Mouse (Mus musculus) MEL (cell line): ENCODE results near the gene Tcf12. TPM values are rescaled to one million over a fixed set of nuclear protein-coding genes. Genes with fewer than 3 reads are reported as not detected.

Experiments used
- DNase-seq: peaks from one replicate; pipeline ENCODE4 v3.0.0; 2011; ENCODE audit warnings: low read depth, low spot score
- H3K27ac ChIP-seq: 2 replicates; pipeline ENCODE4 v1.5.1; 2012; ENCODE audit warnings: low read depth, mild to moderate bottlenecking, control low read depth, low read length, moderate library complexity; ENCODE audit not compliant: control insufficient read depth
- H3K27me3 ChIP-seq, 2 experiments: fragments of 150-350 bp in 1 of 2; sonication (generic) in 1 of 2; 2 replicates each; pipeline ENCODE4 v1.6.1; 2012; ENCODE audit warnings: low read length in 2 of 2, mild to moderate bottlenecking in 2 of 2, improper control_type of control experiment in 1 of 2, moderate library complexity in 1 of 2; ENCODE audit not compliant: insufficient read depth in 2 of 2, control insufficient read depth in 1 of 2
- H3K36me3 ChIP-seq, 2 experiments: 2 replicates each; pipeline ENCODE4 v1.6.1; 2012 to 2014; ENCODE audit warnings: low read length in 2 of 2, improper control_type of control experiment in 1 of 2, inconsistent platforms in 1 of 2, mild to moderate bottlenecking in 1 of 2; ENCODE audit not compliant: insufficient read depth in 2 of 2, control insufficient read depth in 1 of 2
- H3K4me1 ChIP-seq, 2 experiments: fragments of 150-350 bp in 1 of 2; sonication (generic) in 1 of 2; 2 replicates each; pipeline ENCODE4 v1.6.1; 2012; ENCODE audit warnings: low read length in 2 of 2, improper control_type of control experiment in 1 of 2, mild to moderate bottlenecking in 1 of 2; ENCODE audit not compliant: insufficient read depth in 2 of 2, control insufficient read depth in 1 of 2
- H3K4me3 ChIP-seq, 2 experiments: fragments of 150-350 bp in 1 of 2; sonication (generic) in 1 of 2; 2 replicates each; pipeline ENCODE4 v1.5.1; 2012; ENCODE audit warnings: low read depth in 2 of 2, low read length in 2 of 2, mild to moderate bottlenecking in 2 of 2, moderate library complexity in 2 of 2, control low read depth in 1 of 2, improper control_type of control experiment in 1 of 2; ENCODE audit not compliant: control insufficient read depth in 1 of 2, insufficient read depth in 1 of 2
- H3K79me2 ChIP-seq: 2 replicates; pipeline ENCODE4 v1.6.1; 2012; ENCODE audit warnings: mild to moderate bottlenecking, low read length, moderate library complexity; ENCODE audit not compliant: control insufficient read depth, poor library complexity, insufficient read depth
- H3K9ac ChIP-seq: 2 replicates; pipeline ENCODE4 v1.6.1; 2012; ENCODE audit warnings: low read depth, mild to moderate bottlenecking, control low read depth, low read length, moderate library complexity; ENCODE audit not compliant: control insufficient read depth, poor library complexity, severe bottlenecking
- H3K9me3 ChIP-seq: fragments of 150-350 bp; sonication (generic); replicated peaks from 2 replicates; pipeline ENCODE4 v1.6.1; 2012; ENCODE audit warnings: mild to moderate bottlenecking, low read length, improper control_type of control experiment, moderate library complexity; ENCODE audit not compliant: insufficient read depth
- BHLHE40 ChIP-seq: IDR thresholded peaks from 2 replicates; pipeline ENCODE4 v1.6.1; 2012; ENCODE audit warnings: low read depth, mild to moderate bottlenecking, inconsistent platforms, low read length, improper control_type of control experiment, borderline replicate concordance
- CHD1 ChIP-seq: IDR thresholded peaks from 2 replicates; pipeline ENCODE4 v1.6.1; 2012; ENCODE audit warnings: low read depth, mild to moderate bottlenecking, inconsistent platforms, low read length, improper control_type of control experiment
- CHD2 ChIP-seq: IDR thresholded peaks from 2 replicates; pipeline ENCODE4 v1.6.1; 2011; ENCODE audit warnings: low read length, improper control_type of control experiment
- CTCF ChIP-seq, 3 experiments: IDR thresholded peaks in 2 of 3; conservative IDR thresholded peaks in 1 of 3; 2 replicates each; pipeline ENCODE4 v1.5.1; 2011 to 2012; ENCODE audit warnings: low read length in 3 of 3, low read depth in 2 of 3, mild to moderate bottlenecking in 2 of 3, improper control_type of control experiment in 1 of 3, inconsistent platforms in 1 of 3, mixed read lengths in 1 of 3, moderate library complexity in 1 of 3; ENCODE audit not compliant: control insufficient read depth in 1 of 3, insufficient read depth in 1 of 3, poor library complexity in 1 of 3, severe bottlenecking in 1 of 3
- ELF1 ChIP-seq: IDR thresholded peaks from 2 replicates; pipeline ENCODE4 v1.6.1; 2014; ENCODE audit warnings: low read depth, mild to moderate bottlenecking, inconsistent platforms, low read length, improper control_type of control experiment, moderate library complexity
- EP300 ChIP-seq, 2 experiments: IDR thresholded peaks; 2 replicates each; pipeline ENCODE4 v1.6.1; 2011; ENCODE audit warnings: improper control_type of control experiment in 2 of 2, low read length in 2 of 2, low read depth in 1 of 2, mild to moderate bottlenecking in 1 of 2
- ETS1 ChIP-seq: IDR thresholded peaks from 2 replicates; pipeline ENCODE4 v1.6.1; 2012; ENCODE audit warnings: low read depth, mild to moderate bottlenecking, inconsistent platforms, low read length, improper control_type of control experiment, moderate library complexity
- GABPA ChIP-seq: IDR thresholded peaks from 2 replicates; pipeline ENCODE4 v1.6.1; 2012; ENCODE audit warnings: low read depth, mild to moderate bottlenecking, inconsistent platforms, low read length, improper control_type of control experiment, moderate library complexity
- GATA1 ChIP-seq: IDR thresholded peaks from 2 replicates; pipeline ENCODE4 v1.6.1; 2011; ENCODE audit warnings: low read depth, low read length, improper control_type of control experiment
- HCFC1 ChIP-seq: IDR thresholded peaks from 2 replicates; pipeline ENCODE4 v1.6.1; 2012; ENCODE audit warnings: low read depth, mild to moderate bottlenecking, inconsistent platforms, low read length, improper control_type of control experiment, moderate library complexity
- MAFK ChIP-seq: IDR thresholded peaks from 2 replicates; pipeline ENCODE4 v1.6.1; 2011; ENCODE audit warnings: low read depth, mild to moderate bottlenecking, low read length, improper control_type of control experiment, borderline replicate concordance
- MAX ChIP-seq: IDR thresholded peaks from 2 replicates; pipeline ENCODE4 v1.6.1; 2011; ENCODE audit warnings: low read length, improper control_type of control experiment
- MAZ ChIP-seq: IDR thresholded peaks from 2 replicates; pipeline ENCODE4 v1.6.1; 2012; ENCODE audit warnings: low read depth, mild to moderate bottlenecking, inconsistent platforms, low read length, improper control_type of control experiment
- MXI1 ChIP-seq: IDR thresholded peaks from 2 replicates; pipeline ENCODE4 v1.6.1; 2011; ENCODE audit warnings: mild to moderate bottlenecking, low read depth, low read length, improper control_type of control experiment
- MYB ChIP-seq: IDR thresholded peaks from 2 replicates; pipeline ENCODE4 v1.6.1; 2011; ENCODE audit warnings: mild to moderate bottlenecking, low read depth, low read length, improper control_type of control experiment
- MYC ChIP-seq: IDR thresholded peaks from 2 replicates; pipeline ENCODE4 v1.6.1; 2011; ENCODE audit warnings: low read depth, mild to moderate bottlenecking, low read length, improper control_type of control experiment, moderate library complexity
- NELFE ChIP-seq: IDR thresholded peaks from 2 replicates; pipeline ENCODE4 v1.6.1; 2011; ENCODE audit warnings: low read depth, low read length, improper control_type of control experiment
- NRF1 ChIP-seq: IDR thresholded peaks from 2 replicates; pipeline ENCODE4 v1.6.1; 2014; ENCODE audit warnings: low read depth, mild to moderate bottlenecking, inconsistent platforms, low read length, improper control_type of control experiment, moderate library complexity; ENCODE audit not compliant: poor library complexity, insufficient read depth, severe bottlenecking
- POLR2AphosphoS2 ChIP-seq: IDR thresholded peaks from 2 replicates; pipeline ENCODE4 v1.6.1; 2011; ENCODE audit warnings: low read length, improper control_type of control experiment
- POLR2AphosphoS5 ChIP-seq: IDR thresholded peaks from 2 replicates; pipeline ENCODE4 v1.6.1; 2012; ENCODE audit warnings: low read depth, borderline replicate concordance, mild to moderate bottlenecking, inconsistent platforms, low read length, moderate library complexity, mixed read lengths
- RCOR1 ChIP-seq: IDR thresholded peaks from 2 replicates; pipeline ENCODE4 v1.6.1; 2012; ENCODE audit warnings: low read depth, mild to moderate bottlenecking, inconsistent platforms, low read length, improper control_type of control experiment
- SIN3A ChIP-seq: IDR thresholded peaks from 2 replicates; pipeline ENCODE4 v1.6.1; 2012; ENCODE audit warnings: low read length, improper control_type of control experiment, inconsistent platforms
- TAL1 ChIP-seq: IDR thresholded peaks from 2 replicates; pipeline ENCODE4 v1.6.1; 2012; ENCODE audit warnings: mild to moderate bottlenecking, inconsistent platforms, low read length, moderate library complexity, mixed read lengths
- TBP ChIP-seq: IDR thresholded peaks from 2 replicates; pipeline ENCODE4 v1.8.0; 2011; ENCODE audit warnings: low read depth, low read length, improper control_type of control experiment
- TCF12 ChIP-seq: IDR thresholded peaks from 2 replicates; pipeline ENCODE4 v1.6.1; 2014; ENCODE audit warnings: low read depth, mild to moderate bottlenecking, inconsistent platforms, low read length, improper control_type of control experiment, moderate library complexity
- USF2 ChIP-seq, 2 experiments: IDR thresholded peaks; 2 replicates each; pipeline ENCODE4 v1.6.1; 2011 to 2012; ENCODE audit warnings: improper control_type of control experiment in 2 of 2, low read length in 2 of 2, borderline replicate concordance in 1 of 2, inconsistent platforms in 1 of 2, low read depth in 1 of 2, mild to moderate bottlenecking in 1 of 2; ENCODE audit not compliant: insufficient read depth in 1 of 2
- ZKSCAN1 ChIP-seq: IDR thresholded peaks from 2 replicates; pipeline ENCODE4 v1.6.1; 2012; ENCODE audit warnings: low read depth, mild to moderate bottlenecking, inconsistent platforms, low read length, improper control_type of control experiment, moderate library complexity
- ZMIZ1 ChIP-seq: IDR thresholded peaks from 2 replicates; pipeline ENCODE4 v1.6.1; 2012; ENCODE audit warnings: low read depth, mild to moderate bottlenecking, inconsistent platforms, low read length, improper control_type of control experiment, moderate library complexity
- polyA plus RNA-seq, 2 experiments: library from polyadenylated mRNA; stranded (reverse) in 1 of 2; unstranded in 1 of 2; fragments of >175 nt in 1 of 2; fragments of >200 nt in 1 of 2; gene quantifications; 2 replicates each; pipeline versions ENCODE4 v1.2.1 to v1.2.4; 2012; ENCODE audit warnings: low replicate concordance in 2 of 2, low read depth in 1 of 2; ENCODE audit not compliant: insufficient read length in 2 of 2, insufficient read depth in 1 of 2, missing spikeins in 1 of 2
- total RNA-seq: library from RNA; depleted of rRNA; stranded (reverse); fragments of 300-350 nt; gene quantifications from 2 replicates; pipeline ENCODE4 v1.2.3, GENCODE M21; 2012

The Tcf12 gene
- total and polyA plus RNA-seq, 3 experiments = 29.3 to 70.5 (median 39.6) TPM

DNA sequence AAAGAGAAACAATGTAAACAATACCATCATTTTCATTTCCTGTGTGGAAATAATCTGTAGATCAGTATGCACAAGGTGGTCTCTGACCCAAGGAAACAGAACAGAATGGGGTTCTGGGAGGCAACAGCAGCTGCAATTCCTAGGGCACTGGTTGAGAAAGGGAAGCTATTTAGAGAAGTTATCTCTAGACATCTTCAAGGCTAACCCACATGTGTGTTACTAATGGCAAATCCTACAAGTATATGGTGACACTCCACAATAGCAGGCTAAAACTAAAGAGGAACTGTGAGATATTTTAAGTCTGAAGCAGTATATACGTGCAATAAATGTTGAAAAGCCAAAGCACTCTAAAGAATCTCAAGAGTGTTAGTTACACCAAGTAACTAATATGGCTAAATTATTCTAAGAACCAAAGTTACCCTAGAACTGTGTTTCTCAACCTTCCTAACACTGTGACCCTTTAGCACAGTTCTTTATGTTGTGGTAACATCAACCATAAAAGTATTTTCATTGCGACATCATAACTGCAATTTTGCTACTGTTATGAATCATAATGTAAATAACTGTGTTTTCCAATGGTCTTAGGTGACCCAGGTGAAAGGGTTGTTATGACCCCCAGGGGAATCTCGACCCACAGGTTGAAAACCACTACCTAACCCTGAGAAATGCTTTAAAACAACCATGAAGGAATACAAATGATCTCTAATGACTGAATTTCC, 22.6 kb downstream of the Tcf12 start:
- Histone ChIP-seq H3K36me3 (peaks cover 0 to 38% of the 10 kb centered on the region in 2 experiments; a peak in 3 of 4 replicates), H3K27ac (no peak overlapping the region)

DNA sequence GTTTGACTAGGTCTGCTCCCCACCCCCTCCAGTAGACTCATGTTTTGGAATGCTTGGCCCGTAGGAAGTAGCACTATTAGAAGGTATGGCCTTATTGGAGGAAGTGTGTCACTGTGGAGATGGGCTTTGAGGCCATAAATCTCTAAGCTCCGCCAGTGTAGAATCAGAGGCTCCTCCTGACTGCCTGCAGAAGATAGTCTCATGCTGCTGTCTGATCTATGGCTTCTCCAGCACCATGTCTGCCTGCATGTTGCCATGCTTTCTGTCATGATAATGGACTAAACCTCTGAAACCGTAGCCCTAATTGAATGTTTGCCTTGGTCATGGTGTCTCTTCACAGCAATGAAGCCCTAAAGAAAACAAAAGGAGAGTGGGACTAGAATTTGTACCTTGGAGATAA, 26.7 kb downstream of the Tcf12 start:
- TF ChIP-seq HCFC1 (no peak), GATA1 (peak; percentile 37; the same call in 1 of the 2 replicates), ZKSCAN1 (no peak), MYC (no peak), RCOR1 (no peak), USF2 (IDR thresholded peaks at IDR 0.05; ENCODE audit: borderline replicate concordance in 1 of 2, insufficient read depth in 1 of 2, low read depth in 1 of 2, low read length in 2 of 2) (no peak), POLR2AphosphoS5 (no peak), CHD2 (no peak), MYB (no peak), SIN3A (no peak), ZMIZ1 (no peak), CHD1 (no peak), CTCF (IDR thresholded peaks at IDR 0.05 in 2 of 3, conservative IDR thresholded peaks at IDR 0.05 in 1 of 3; ENCODE audit: control insufficient read depth in 1 of 3, insufficient read depth in 1 of 3, low read depth in 2 of 3, low read length in 3 of 3, poor library complexity in 1 of 3, severe bottlenecking in 1 of 3) (no peak), TAL1 (peak; percentile 64), TCF12 (no peak), MAZ (no peak), TBP (no peak)
- H3K79me2 ChIP-seq = peaks cover 30% of the 10 kb centered on the region
- no peaks in the 10 kb centered on the region for H3K9me3 ChIP-seq
- H3K27ac ChIP-seq = no peak overlapping the region
- peaks cover 12 to 25% of the 10 kb centered on the region in 2 experiments for H3K4me1 ChIP-seq
- H3K4me3 ChIP-seq = no peak overlapping the region
- no peak overlapping the region for H3K9ac ChIP-seq
- peaks cover 0 to 33% of the 10 kb centered on the region in 2 experiments; a peak in 2 of 4 replicates for H3K36me3 ChIP-seq
- DNase-seq = peak; percentile 54
- H3K27me3 ChIP-seq = no peaks in the 10 kb centered on the region

More for the DNA sequence above, 22.6 kb downstream of the Tcf12 start:
- DNase-seq = peak; percentile 77
- H3K4me1 ChIP-seq = peaks cover 12 to 26% of the 10 kb centered on the region in 2 experiments
- no peak overlapping the region for H3K4me3 ChIP-seq
- peak; percentile 64; the same call in 1 of the 2 replicates for TF ChIP-seq GATA1
- no peak for TF ChIP-seq NELFE
- TF ChIP-seq EP300 (IDR thresholded peaks at IDR 0.05; ENCODE audit: low read depth in 1 of 2, low read length in 2 of 2) = peak; percentile 33 to 60; a peak in 3 of 4 replicates
- no peak for TF ChIP-seq CHD2
- no peak for TF ChIP-seq TBP
- TF ChIP-seq ELF1 = no peak
- no peak for TF ChIP-seq GABPA
- TF ChIP-seq MXI1 = peak; percentile 49; the same call in 1 of the 2 replicates
- TF ChIP-seq BHLHE40 = no peak
- no peak for TF ChIP-seq NRF1
- no peak for TF ChIP-seq ZMIZ1
- no peak for TF ChIP-seq MYB
- TF ChIP-seq MAFK = no peak
- TF ChIP-seq MAX = peak; percentile 51; the same call in 1 of the 2 replicates
- peak; percentile 53; the same call in 1 of the 2 replicates for TF ChIP-seq ETS1
- no peak for TF ChIP-seq MAZ
- peak; percentile 76 for TF ChIP-seq MYC
- TF ChIP-seq POLR2AphosphoS2 = no peak
- peak; percentile 52; the same call in 1 of the 2 replicates for TF ChIP-seq RCOR1
- TF ChIP-seq SIN3A = peak; percentile 60; the same call in 1 of the 2 replicates
- H3K27me3 ChIP-seq = no peaks in the 10 kb centered on the region
- H3K9ac ChIP-seq = no peak overlapping the region
- H3K79me2 ChIP-seq = peaks cover 24% of the 10 kb centered on the region
- H3K9me3 ChIP-seq = no peaks in the 10 kb centered on the region
